Mouse (Mus musculus): ENCODE data around the gene Gm11639.

The Gm11639 gene

GRCm38 (mm10) chr11:105158047-105158446 is 472.5 kb downstream of the Gm11639 start:
- DNase-seq = no peak

- no peak for DNase-seq
Observed at GRCm38 (mm10) chr11:105159673-105160360, 474.3 kb downstream of the Gm11639 start.

GRCm38 (mm10) chr11:105161411-105161810 is 475.9 kb downstream of the Gm11639 start:
- no peak for DNase-seq

- no peak for DNase-seq
Observed at GRCm38 (mm10) chr11:105164516-105165510, 479.3 kb downstream of the Gm11639 start.

- no peak for DNase-seq
Observed at GRCm38 (mm10) chr11:105166780-105167179, 481.3 kb downstream of the Gm11639 start.

All from right cerebral cortex, postnatal 25 days (tissue).